Mouse (Mus musculus): ENCODE results near the gene Speg. TPM values are rescaled to one million over a fixed set of nuclear protein-coding genes. Genes with fewer than 3 reads are reported as not detected.

Gene Speg
- polyA plus RNA-seq, 1 experiment from 2014 or later = 20.8 TPM

DNA sequence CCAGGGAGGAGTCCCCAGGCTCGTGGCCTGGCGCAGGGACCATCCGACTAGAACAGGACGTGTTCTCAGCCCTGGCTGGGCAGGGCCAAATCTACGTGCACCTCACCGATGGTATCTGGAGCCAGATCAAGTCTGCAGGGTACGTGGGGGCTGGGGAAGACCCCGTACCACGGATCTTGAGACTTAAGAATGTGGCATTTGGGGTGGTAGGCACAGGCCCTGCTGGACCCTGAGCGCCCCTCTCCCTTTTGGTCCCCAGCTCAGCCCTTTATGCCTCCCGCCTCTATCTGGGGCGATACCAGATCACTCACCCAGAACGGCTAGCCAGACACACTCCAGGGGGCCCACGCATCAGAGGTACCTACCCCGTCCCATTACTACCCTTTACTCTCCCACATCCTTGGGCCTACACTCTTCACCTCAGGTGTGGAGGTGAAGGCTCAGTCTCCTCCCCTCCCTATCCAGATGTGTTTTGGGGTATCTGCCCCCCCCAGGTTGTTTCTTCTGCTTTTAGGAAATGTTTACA, 66.4 kb downstream of the Speg start:
- H3K36me3 ChIP-seq (ENCODE audit: control insufficient read depth, insufficient read depth, low read length) = no peaks in the 10 kb centered on the region
- H3K4me1 ChIP-seq (ENCODE audit: control insufficient read depth, insufficient read depth, low read length) = peaks cover 41% of the 10 kb centered on the region
- no peak overlapping the region for H3K4me2 ChIP-seq (ENCODE audit: low read length)
- H3K9me3 ChIP-seq (replicated peaks; ENCODE audit: control insufficient read depth, low read length, poor library complexity, severe bottlenecking) = no peaks in the 10 kb centered on the region
- no peak overlapping the region for H3K9ac ChIP-seq (ENCODE audit: low read depth, low read length)
- H3K27ac ChIP-seq (ENCODE audit: low read length) = no peak overlapping the region
- no peak for ATAC-seq
- H3K27me3 ChIP-seq (ENCODE audit: control insufficient read depth, insufficient read depth, low read depth, low read length) = no peaks in the 10 kb centered on the region
- 80% methylated on average over 15 of the region's 15 CpGs for WGBS
- H3K4me3 ChIP-seq (ENCODE audit: low read depth, low read length) = no peak overlapping the region

DNA sequence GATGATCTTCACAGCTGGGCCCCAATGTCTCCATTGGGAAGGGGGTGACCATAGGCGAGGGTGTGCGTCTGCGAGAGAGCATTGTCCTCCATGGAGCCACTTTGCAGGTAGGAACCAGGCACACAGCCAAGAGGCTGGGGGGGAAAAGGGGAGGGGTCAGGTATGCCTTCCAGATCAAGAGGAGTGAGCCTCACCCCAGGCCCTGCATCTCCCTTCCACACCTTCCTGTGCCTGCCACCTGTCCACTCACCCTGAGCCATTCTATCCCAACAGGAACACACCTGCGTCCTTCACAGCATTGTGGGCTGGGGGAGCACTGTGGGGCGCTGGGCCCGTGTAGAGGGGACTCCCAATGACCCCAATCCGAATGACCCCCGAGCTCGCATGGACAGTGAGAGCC, 67.1 kb downstream of the Speg start:
- ATAC-seq = no peak
- 80% methylated on average over 9 of the region's 9 CpGs for whole genome bisulfite sequencing
- Histone ChIP-seq H3K9me3 (replicated peaks; ENCODE audit: control insufficient read depth, low read length, poor library complexity, severe bottlenecking) (no peaks in the 10 kb centered on the region), H3K4me2 (ENCODE audit: low read length) (no peak overlapping the region), H3K4me3 (ENCODE audit: low read depth, low read length) (no peak overlapping the region), H3K36me3 (ENCODE audit: control insufficient read depth, insufficient read depth, low read length) (no peaks in the 10 kb centered on the region), H3K27me3 (ENCODE audit: control insufficient read depth, insufficient read depth, low read depth, low read length) (no peaks in the 10 kb centered on the region), H3K27ac (ENCODE audit: low read length) (peak overlapping the region; percentile 81), H3K4me1 (ENCODE audit: control insufficient read depth, insufficient read depth, low read length) (peaks cover 43% of the 10 kb centered on the region), H3K9ac (ENCODE audit: low read depth, low read length) (no peak overlapping the region)

DNA sequence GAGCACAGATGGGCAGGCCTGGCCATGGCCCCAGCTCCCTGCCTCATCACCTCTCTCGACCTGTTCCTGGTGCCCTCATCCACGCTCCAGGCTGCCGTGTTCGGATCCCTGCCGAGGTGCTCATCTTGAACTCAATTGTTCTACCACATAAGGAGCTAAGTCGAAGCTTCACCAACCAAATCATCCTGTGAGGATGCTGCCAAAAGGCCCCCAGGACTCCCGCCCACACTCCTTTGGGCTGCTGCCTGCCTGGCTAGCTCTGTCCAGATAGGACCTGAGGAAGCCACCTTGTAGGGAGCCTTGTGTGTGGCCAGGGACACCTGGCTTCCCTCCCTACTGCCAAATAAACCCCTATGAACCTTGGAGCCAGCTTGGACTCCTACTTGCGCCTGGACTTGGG, 67.7 kb downstream of the Speg start:
- Histone ChIP-seq H3K4me2 (ENCODE audit: low read length) (no peak overlapping the region), H3K27me3 (ENCODE audit: control insufficient read depth, insufficient read depth, low read depth, low read length) (no peaks in the 10 kb centered on the region), H3K4me3 (ENCODE audit: low read depth, low read length) (no peak overlapping the region), H3K27ac (ENCODE audit: low read length) (peak overlapping the region; percentile 81), H3K9ac (ENCODE audit: low read depth, low read length) (no peak overlapping the region; the same call in 1 of the 2 replicates), H3K9me3 (replicated peaks; ENCODE audit: control insufficient read depth, low read length, poor library complexity, severe bottlenecking) (no peaks in the 10 kb centered on the region), H3K4me1 (ENCODE audit: control insufficient read depth, insufficient read depth, low read length) (peaks cover 49% of the 10 kb centered on the region), H3K36me3 (ENCODE audit: control insufficient read depth, insufficient read depth, low read length) (no peaks in the 10 kb centered on the region)
- WGBS = 13% methylated on average over 8 of the region's 8 CpGs
- ATAC-seq = no peak

DNA sequence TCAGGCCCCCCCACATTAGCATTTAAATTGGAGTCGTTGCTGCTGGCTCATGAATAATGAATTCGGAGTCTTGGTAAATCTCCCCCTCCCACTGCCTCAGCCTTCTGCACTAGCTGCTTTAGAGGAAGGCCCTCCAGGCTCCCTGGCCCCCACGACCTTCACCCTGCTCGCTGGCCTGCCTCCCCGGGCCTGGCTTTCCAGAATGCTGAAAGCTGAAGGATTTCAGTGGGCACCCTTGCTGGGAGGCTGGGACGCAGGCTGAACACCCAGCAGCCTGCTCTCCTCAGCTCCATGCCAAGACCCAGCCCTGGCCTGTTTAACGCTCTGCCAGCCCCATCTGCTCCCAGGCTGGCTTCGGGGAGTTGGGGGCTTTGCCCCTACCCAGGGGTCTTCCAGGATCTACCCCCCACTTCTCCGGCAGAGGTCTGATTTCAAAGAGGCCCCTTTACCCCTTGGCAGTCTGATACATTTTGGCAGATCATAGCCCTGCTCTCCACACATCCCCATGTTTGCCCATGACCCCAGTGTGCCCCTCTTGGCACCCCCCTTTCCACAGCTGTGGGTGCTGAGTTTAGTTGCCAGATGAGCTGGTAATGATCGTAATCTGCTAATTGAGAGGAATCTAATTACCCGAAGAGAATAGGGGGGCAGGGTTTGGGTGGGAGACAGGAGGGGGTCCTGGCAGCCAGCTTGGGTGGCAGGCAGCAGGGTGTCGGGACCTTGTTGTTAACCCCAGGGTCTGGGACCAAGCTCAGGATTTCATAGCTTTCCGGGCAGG, 68.3 kb downstream of the Speg start:
- no peaks in the 10 kb centered on the region for H3K9me3 ChIP-seq (replicated peaks; ENCODE audit: control insufficient read depth, low read length, poor library complexity, severe bottlenecking)

DNA sequence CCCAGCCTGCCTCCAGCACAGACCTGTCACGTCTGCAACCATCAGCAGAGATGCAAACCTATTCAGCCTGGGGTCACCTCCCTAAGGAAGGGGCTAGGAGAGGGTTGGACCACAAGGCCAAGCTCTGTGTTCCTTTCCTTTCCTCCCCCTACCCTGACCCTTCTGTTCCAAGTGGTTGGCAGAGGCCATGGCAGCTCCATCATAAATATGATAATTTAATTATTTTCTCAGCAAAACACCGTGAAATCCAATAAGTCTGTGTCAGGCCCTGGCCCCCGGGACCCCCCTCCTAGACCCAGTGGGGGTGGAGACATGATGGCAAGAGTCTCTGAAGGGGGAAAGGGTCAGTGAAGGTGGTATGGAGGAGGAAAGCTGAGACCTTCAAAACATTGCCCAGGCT, 69.1 kb downstream of the Speg start:
- Histone ChIP-seq H3K4me3 (ENCODE audit: low read depth, low read length) (no peak overlapping the region), H3K9me3 (replicated peaks; ENCODE audit: control insufficient read depth, low read length, poor library complexity, severe bottlenecking) (no peaks in the 10 kb centered on the region), H3K27ac (ENCODE audit: low read length) (peak overlapping the region; percentile 81), H3K36me3 (ENCODE audit: control insufficient read depth, insufficient read depth, low read length) (no peaks in the 10 kb centered on the region), H3K4me2 (ENCODE audit: low read length) (peak overlapping the region; percentile 40), H3K9ac (ENCODE audit: low read depth, low read length) (peak overlapping the region; percentile 45; the same call in 1 of the 2 replicates), H3K4me1 (ENCODE audit: control insufficient read depth, insufficient read depth, low read length) (peaks cover 61% of the 10 kb centered on the region), H3K27me3 (ENCODE audit: control insufficient read depth, insufficient read depth, low read depth, low read length) (no peaks in the 10 kb centered on the region; the same call in 1 of the 2 replicates)
- 16% methylated on average over 3 of the region's 3 CpGs for WGBS
- ATAC-seq = no peak

More for the DNA sequence above, 68.3 kb downstream of the Speg start:
- Histone ChIP-seq H3K4me1 (ENCODE audit: control insufficient read depth, insufficient read depth, low read length) (peaks cover 54% of the 10 kb centered on the region), H3K36me3 (ENCODE audit: control insufficient read depth, insufficient read depth, low read length) (no peaks in the 10 kb centered on the region), H3K4me3 (ENCODE audit: low read depth, low read length) (no peak overlapping the region), H3K4me2 (ENCODE audit: low read length) (peak overlapping the region; percentile 20; the same call in 1 of the 2 replicates), H3K9ac (ENCODE audit: low read depth, low read length) (peak overlapping the region; percentile 45), H3K27me3 (ENCODE audit: control insufficient read depth, insufficient read depth, low read depth, low read length) (no peaks in the 10 kb centered on the region), H3K27ac (ENCODE audit: low read length) (peak overlapping the region; percentile 81)
- 0 out of 2 replicates have a peak, but pooled peaks have one; percentile 10 for ATAC-seq
- 14% methylated on average over 13 of the region's 13 CpGs for WGBS

DNA sequence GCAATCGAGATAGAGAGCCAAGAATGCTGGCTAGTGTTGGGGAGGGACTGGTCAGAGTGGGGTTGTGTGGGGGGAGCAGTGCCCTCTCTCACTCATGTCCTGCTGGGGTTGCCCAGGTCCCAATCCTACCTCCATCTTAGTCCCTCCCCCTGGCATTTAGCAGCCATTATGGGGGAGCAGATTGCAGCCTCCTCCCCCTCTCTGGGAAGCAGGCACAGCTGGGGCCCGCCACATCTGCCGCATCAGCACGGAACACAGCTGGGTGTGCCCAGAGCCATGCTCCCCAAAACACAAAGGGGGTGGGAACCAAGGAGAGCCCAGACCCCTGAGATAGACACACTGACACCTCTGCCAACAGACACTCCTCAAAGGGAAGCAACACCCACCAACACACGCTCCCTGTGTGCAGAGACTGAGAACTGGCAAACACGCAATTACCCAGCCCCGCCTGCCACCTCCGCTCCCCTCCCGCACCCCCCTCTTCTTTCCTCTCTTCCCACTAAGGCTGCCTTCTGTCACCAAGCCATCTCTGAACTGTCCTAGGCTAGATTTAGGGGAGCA, 70.1 kb downstream of the Speg start:
- Histone ChIP-seq H3K27ac (ENCODE audit: low read length) (peak overlapping the region; percentile 81), H3K9ac (ENCODE audit: low read depth, low read length) (peak overlapping the region; percentile 32)

DNA sequence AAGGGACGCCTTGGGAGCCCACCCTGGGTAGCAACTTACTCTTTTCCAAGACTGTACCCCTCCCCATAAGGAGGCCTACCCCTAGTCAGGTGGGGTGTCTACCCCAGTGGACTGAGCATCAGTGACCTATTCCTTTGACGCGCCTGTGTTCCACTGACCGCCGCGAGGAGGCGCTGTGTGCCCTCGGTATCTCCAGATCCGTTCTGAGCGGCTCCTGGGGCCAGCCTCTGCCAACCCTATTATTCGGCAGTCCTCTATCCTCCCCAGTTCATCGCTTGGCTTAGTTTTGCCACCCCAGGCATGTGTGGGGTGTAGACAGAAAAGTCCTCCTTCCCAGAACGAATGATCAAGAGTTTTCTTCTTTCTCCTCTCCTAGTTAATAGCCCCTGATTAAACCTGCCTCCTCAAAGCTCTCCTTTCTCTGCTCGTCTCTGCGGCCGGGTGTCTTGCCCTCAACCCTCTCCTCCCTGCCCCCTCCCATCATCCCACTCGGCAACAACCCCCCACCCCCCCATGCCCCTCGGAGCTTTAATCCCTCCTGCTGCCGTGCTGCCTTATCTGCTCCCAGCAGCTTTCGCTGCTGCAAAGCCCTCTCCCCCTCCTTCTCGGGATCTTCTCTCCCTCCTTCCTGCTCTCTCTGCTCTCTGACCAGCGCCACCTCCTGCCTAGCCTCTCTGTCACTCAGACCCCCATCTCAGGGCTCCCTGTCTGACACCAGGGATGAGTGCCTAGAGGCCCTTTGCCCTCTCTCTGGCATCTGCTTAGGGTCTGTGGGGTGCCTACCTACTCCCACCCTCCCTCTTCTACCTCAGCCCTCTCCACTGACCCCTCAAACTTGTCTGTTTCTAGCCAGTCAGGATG, 70.9 kb downstream of the Speg start:
- no peaks in the 10 kb centered on the region for H3K36me3 ChIP-seq (ENCODE audit: control insufficient read depth, insufficient read depth, low read length)
- peak overlapping the region; percentile 81 for H3K27ac ChIP-seq (ENCODE audit: low read length)
- H3K4me3 ChIP-seq (ENCODE audit: low read depth, low read length) = peak overlapping the region; percentile 16; the same call in 1 of the 2 replicates

More for the DNA sequence above, 70.1 kb downstream of the Speg start:
- ATAC-seq = peak; percentile 8; the same call in 1 of the 2 replicates
- no peaks in the 10 kb centered on the region for H3K9me3 ChIP-seq (replicated peaks; ENCODE audit: control insufficient read depth, low read length, poor library complexity, severe bottlenecking)
- peak overlapping the region; percentile 16; the same call in 1 of the 2 replicates for H3K4me3 ChIP-seq (ENCODE audit: low read depth, low read length)
- no peaks in the 10 kb centered on the region for H3K36me3 ChIP-seq (ENCODE audit: control insufficient read depth, insufficient read depth, low read length)
- H3K27me3 ChIP-seq (ENCODE audit: control insufficient read depth, insufficient read depth, low read depth, low read length) = no peaks in the 10 kb centered on the region; the same call in 1 of the 2 replicates
- H3K4me2 ChIP-seq (ENCODE audit: low read length) = peak overlapping the region; percentile 40
- WGBS = 7% methylated on average over 9 of the region's 9 CpGs
- H3K4me1 ChIP-seq (ENCODE audit: control insufficient read depth, insufficient read depth, low read length) = peaks cover 71% of the 10 kb centered on the region

DNA sequence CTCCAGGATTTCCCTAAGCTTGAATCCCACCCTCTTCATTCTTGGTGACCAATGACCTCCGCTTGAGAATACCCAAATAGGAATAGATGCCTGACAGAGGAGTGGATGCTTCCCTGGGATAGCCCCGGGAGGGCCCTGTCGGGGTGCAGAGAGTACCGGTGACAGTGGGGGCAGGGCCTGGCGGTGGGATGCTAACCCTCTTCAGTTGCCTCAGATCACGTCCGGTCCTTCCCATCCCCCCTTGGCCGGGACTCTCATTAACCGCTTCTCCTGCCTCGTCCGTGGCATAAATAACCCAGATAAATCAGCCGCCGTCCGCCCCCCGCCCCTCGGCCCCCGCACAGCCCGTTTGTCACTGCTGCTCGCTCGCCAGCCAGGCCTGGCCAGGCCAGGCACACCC, 71.6 kb downstream of the Speg start:
- Histone ChIP-seq H3K4me2 (ENCODE audit: low read length) (peak overlapping the region; percentile 77), H3K4me3 (ENCODE audit: low read depth, low read length) (no peak overlapping the region), H3K4me1 (ENCODE audit: control insufficient read depth, insufficient read depth, low read length) (peaks cover 76% of the 10 kb centered on the region), H3K27ac (ENCODE audit: low read length) (peak overlapping the region; percentile 81), H3K36me3 (ENCODE audit: control insufficient read depth, insufficient read depth, low read length) (no peaks in the 10 kb centered on the region), H3K9me3 (replicated peaks; ENCODE audit: control insufficient read depth, low read length, poor library complexity, severe bottlenecking) (no peaks in the 10 kb centered on the region), H3K9ac (ENCODE audit: low read depth, low read length) (peak overlapping the region; percentile 42), H3K27me3 (ENCODE audit: control insufficient read depth, insufficient read depth, low read depth, low read length) (no peaks in the 10 kb centered on the region; the same call in 1 of the 2 replicates)
- 5% methylated on average over 20 of the region's 20 CpGs for WGBS
- no peak for ATAC-seq

More for the DNA sequence above, 70.9 kb downstream of the Speg start:
- Histone ChIP-seq H3K4me1 (ENCODE audit: control insufficient read depth, insufficient read depth, low read length) (peaks cover 76% of the 10 kb centered on the region), H3K4me2 (ENCODE audit: low read length) (peak overlapping the region; percentile 40), H3K9me3 (replicated peaks; ENCODE audit: control insufficient read depth, low read length, poor library complexity, severe bottlenecking) (no peaks in the 10 kb centered on the region), H3K27me3 (ENCODE audit: control insufficient read depth, insufficient read depth, low read depth, low read length) (no peaks in the 10 kb centered on the region; the same call in 1 of the 2 replicates), H3K9ac (ENCODE audit: low read depth, low read length) (peak overlapping the region; percentile 30; the same call in 1 of the 2 replicates)
- ATAC-seq = peak; percentile 20
- WGBS = under 1% methylated on average over 22 of the region's 22 CpGs
